Mouse (Mus musculus) embryonic facial prominence, embryonic 11.5 days (tissue): Measurements from ENCODE around the gene Lkaaear1. TPM values are rescaled to one million over a fixed set of nuclear protein-coding genes. Genes with fewer than 3 reads are reported as not detected.

ENCODE experiments used
- ATAC-seq: fragments of 200-750 bp; cut with Nextera tagmentation; replicated peaks from 2 replicates; pipeline ENCODE4 v1.8.0; 2017; ENCODE audit warnings: low read depth; ENCODE audit not compliant: insufficient number of reproducible peaks, low FRiP score, low TSS enrichment
- DNase-seq: peaks from one replicate; pipeline ENCODE4 v3.0.0-alpha.2; 2015; ENCODE audit warnings: low spot score
- H3K27ac ChIP-seq: fragments of 300-500 bp; sonication (generic); replicated peaks from 2 replicates; pipeline ENCODE4 v1.5.1; 2014; ENCODE audit warnings: mild to moderate bottlenecking, low read depth, low read length, control low read depth
- H3K27me3 ChIP-seq: fragments of 300-500 bp; sonication (generic); 2 replicates; pipeline ENCODE4 v1.6.1; 2014; ENCODE audit warnings: mild to moderate bottlenecking, low read length, moderate library complexity, mixed read lengths; ENCODE audit not compliant: control insufficient read depth, insufficient read depth
- H3K36me3 ChIP-seq: fragments of 300-500 bp; sonication (generic); replicated peaks from 2 replicates; pipeline ENCODE4 v1.6.1; 2014; ENCODE audit warnings: low read depth, mild to moderate bottlenecking, low read length, moderate library complexity, mixed read lengths; ENCODE audit not compliant: control insufficient read depth, insufficient read depth
- H3K4me1 ChIP-seq: fragments of 300-500 bp; sonication (generic); 2 replicates; pipeline ENCODE4 v1.6.1; 2014; ENCODE audit warnings: low read length, mixed read lengths; ENCODE audit not compliant: control insufficient read depth, insufficient read depth
- H3K4me2 ChIP-seq: fragments of 300-500 bp; sonication (generic); 2 replicates; pipeline ENCODE4 v1.6.1; 2014; ENCODE audit warnings: low read depth, mild to moderate bottlenecking, control low read depth, low read length, moderate library complexity
- H3K4me3 ChIP-seq: fragments of 300-500 bp; sonication (generic); 2 replicates; pipeline ENCODE4 v1.5.1; 2014; ENCODE audit warnings: low read depth, low read length, control low read depth
- H3K9ac ChIP-seq: fragments of 300-500 bp; sonication (generic); replicated peaks from 2 replicates; pipeline ENCODE4 v1.6.1; 2014; ENCODE audit warnings: mild to moderate bottlenecking, control low read depth, low read length
- H3K9me3 ChIP-seq: fragments of 300-500 bp; sonication (generic); replicated peaks from 2 replicates; pipeline ENCODE4 v1.6.1; 2016; ENCODE audit warnings: mild to moderate bottlenecking, low read length, inconsistent platforms, mixed read lengths; ENCODE audit not compliant: control insufficient read depth
- WGBS: fragments of 180-500 bp; shearing (Covaris S2); extraction: QIAGEN DNeasy Blood & Tissue Kit; methylation state at CpG from one replicate; pipeline ENCODE4 v1.1.7; 2014; 5-methylcytosine and 5-hydroxymethylcytosine counted together
- polyA plus RNA-seq: library from polyadenylated mRNA; unstranded; fragments of >200 nt; fragmentation: Nextera tagmentation; extraction: Ambion mirVana; gene quantifications from 2 replicates; pipeline ENCODE4 v1.2.1, GENCODE M21; 2014

Gene Lkaaear1
- polyA plus RNA-seq, 1 experiment from 2014 or later: not detected

DNA sequence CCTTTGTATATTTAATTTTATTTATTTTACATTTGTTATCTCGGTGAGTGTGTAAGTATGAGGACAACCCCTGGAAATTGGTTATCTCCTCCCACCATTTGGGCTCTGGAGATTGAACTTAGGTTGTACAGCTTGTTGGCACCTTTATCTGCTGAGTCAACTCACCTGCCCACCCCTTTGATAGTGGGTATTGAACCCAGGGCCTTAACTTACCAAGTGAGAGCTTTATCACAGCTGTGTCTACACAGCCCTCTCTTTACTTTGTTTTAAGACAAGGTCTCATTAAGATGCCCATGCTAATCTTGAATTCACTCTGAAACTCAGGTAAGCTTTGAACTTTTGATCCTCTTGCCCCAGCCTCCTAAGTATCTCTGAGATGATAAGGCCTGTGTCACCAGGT is 16.3 kb downstream of the Lkaaear1 start:
- Histone ChIP-seq H3K27ac (no peak overlapping the region), H3K4me1 (no peaks in the 10 kb centered on the region), H3K9me3 (no peaks in the 10 kb centered on the region), H3K27me3 (no peaks in the 10 kb centered on the region), H3K4me3 (no peak overlapping the region), H3K4me2 (no peak overlapping the region), H3K9ac (no peak overlapping the region), H3K36me3 (no peaks in the 10 kb centered on the region; the same call in 1 of the 2 replicates)
- DNase-seq (no peak), ATAC-seq (no peak)
- 83% methylated on average over 1 of the region's 1 CpGs for WGBS

DNA sequence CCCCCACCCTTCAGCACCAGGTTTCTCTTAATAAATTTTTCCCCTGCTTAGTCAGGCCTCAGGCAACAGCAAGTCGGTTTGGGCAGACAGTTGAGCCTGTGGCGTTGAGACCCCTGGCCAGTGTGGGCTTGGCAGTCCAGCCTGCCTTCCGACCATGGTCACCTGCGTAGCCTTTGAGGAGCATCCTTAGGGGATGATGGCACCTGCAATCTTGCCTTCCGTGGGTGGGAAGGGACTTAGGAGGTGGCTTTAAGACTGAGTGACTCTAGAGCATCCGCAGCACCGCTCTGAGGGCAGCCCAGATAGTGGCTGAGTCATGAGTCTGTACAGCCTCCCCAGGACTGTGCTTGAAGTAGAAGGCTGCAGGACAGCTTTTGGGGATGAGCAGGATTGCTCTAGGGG is 17.5 kb downstream of the Lkaaear1 start:
- ATAC-seq (peak; percentile 5; the same call in 1 of the 2 replicates), DNase-seq (no peak)
- H3K4me3 ChIP-seq: peak overlapping the region; percentile 62
- H3K9ac ChIP-seq: peak overlapping the region; percentile 87
- H3K9me3 ChIP-seq: no peaks in the 10 kb centered on the region
- H3K4me2 ChIP-seq: peak overlapping the region; percentile 91
- H3K27ac ChIP-seq: no peak overlapping the region
- no peaks in the 10 kb centered on the region; the same call in 1 of the 2 replicates for H3K36me3 ChIP-seq
- WGBS: 11% methylated on average over 7 of the region's 7 CpGs
- H3K4me1 ChIP-seq: no peaks in the 10 kb centered on the region
- H3K27me3 ChIP-seq: no peaks in the 10 kb centered on the region

DNA sequence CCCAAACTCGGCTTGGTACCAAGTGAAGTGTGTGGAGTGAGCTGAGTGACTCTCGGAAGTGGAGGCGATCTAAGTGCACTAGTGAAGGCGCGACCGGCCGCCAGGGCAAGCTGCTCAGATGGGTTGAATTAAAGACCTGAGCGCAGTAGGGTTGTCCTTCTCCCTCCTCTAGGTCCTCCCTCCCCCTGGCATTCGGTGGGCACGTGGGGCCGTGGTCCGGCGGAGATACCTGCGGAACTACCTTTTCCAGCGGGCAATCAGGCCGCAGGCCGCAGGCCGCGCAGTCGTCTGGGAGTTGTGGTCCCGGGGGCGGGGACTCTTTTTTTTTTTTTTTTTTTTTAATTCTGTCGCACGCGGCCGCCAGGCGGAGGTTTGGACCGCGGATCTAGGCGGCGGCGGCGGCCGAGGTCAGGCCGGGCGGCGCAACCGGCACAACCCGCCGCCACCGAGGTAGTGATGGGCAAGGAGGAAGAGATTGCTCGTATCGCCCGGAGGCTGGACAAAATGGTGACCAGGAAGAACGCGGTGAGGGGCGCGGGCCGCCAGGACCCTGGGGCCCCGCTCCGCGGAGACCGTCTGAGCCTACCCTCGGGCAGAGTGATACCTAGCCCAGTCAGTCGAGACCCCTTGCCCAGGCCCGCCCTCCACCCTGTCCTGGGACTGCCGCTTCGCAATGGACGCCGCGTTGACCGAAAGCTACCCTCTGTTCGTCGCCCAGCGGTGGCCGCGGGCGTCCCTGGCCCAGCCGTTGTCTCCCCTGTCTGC is 18.1 kb downstream of the Lkaaear1 start, which contains the start of gene Tcea2:
Gene Tcea2 (plus strand): TSS at position 360 of the 765 bp plus-strand sequence.
- H3K4me3 ChIP-seq: peak within 1 kb of the TSS; percentile 62
- peak within 1 kb of the TSS; percentile 87 for H3K9ac ChIP-seq
- peak within 1 kb of the TSS; percentile 44; the same call in 1 of the 2 replicates for H3K27ac ChIP-seq
- no peaks in the 10 kb centered on the region for H3K9me3 ChIP-seq
- H3K36me3 ChIP-seq: no peaks in the 10 kb centered on the region
- ATAC-seq (peak; percentile 46), DNase-seq (peak; percentile 82)
- under 1% methylated on average over 54 of the region's 69 CpGs for WGBS
- no peaks in the 10 kb centered on the region for H3K27me3 ChIP-seq
- no peaks in the 10 kb centered on the region; the same call in 1 of the 2 replicates for H3K4me1 ChIP-seq
- peak within 1 kb of the TSS; percentile 91 for H3K4me2 ChIP-seq

DNA sequence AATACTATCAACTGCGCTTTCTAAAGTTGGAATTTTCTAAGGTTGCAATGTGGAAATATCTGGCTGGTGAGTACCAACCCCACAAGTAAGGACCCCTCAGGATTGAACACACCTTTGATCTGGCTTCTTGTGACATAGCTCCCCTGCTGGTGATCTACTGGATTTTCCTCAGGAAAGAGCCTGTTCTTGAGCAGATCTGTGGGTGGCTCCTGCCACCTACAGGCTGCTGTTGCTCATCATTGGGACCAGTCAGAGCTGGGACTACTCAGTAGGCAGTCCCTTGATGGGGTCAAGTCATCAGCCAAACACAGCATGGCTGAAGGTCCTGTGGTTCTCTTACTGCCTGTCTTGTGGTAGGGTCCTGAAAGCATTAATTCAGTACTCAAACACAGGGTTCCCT is 19.5 kb downstream of the Lkaaear1 start:
- Histone ChIP-seq H3K27me3 (no peaks in the 10 kb centered on the region), H3K9ac (no peak overlapping the region), H3K36me3 (no peaks in the 10 kb centered on the region), H3K27ac (no peak overlapping the region), H3K4me3 (no peak overlapping the region), H3K4me1 (no peaks in the 10 kb centered on the region; the same call in 1 of the 2 replicates), H3K9me3 (no peaks in the 10 kb centered on the region), H3K4me2 (no peak overlapping the region)
- DNase-seq: peak; percentile 87
- ATAC-seq: peak; percentile 69
- 39% methylated on average over 1 of the region's 1 CpGs for WGBS

DNA sequence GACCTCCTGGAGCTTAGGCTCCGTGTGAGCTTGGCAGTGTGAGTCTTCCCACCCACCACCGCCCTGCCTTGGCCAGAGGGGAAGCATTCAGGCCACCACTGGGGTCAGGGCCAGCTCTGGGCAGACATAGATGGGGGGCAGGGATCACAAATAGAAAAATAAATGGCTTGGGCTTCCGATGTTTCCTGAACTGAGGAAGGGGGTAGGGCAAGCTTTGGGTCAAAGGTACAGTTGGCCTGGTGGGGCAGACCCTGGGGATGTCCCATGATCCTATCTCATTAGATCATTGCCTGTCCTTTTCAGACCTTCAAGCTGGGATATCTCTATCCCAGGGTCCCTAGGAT is 20.5 kb downstream of the Lkaaear1 start:
- no peaks in the 10 kb centered on the region for H3K9me3 ChIP-seq
- no peak for DNase-seq
- H3K9ac ChIP-seq: no peak overlapping the region
- 58% methylated on average over 3 of the region's 3 CpGs for WGBS
- H3K4me1 ChIP-seq: no peaks in the 10 kb centered on the region; the same call in 1 of the 2 replicates
- H3K4me2 ChIP-seq: no peak overlapping the region
- no peak for ATAC-seq
- no peaks in the 10 kb centered on the region for H3K36me3 ChIP-seq
- H3K4me3 ChIP-seq: no peak overlapping the region
- H3K27me3 ChIP-seq: peaks cover under 1% of the 10 kb centered on the region
- H3K27ac ChIP-seq: no peak overlapping the region

DNA sequence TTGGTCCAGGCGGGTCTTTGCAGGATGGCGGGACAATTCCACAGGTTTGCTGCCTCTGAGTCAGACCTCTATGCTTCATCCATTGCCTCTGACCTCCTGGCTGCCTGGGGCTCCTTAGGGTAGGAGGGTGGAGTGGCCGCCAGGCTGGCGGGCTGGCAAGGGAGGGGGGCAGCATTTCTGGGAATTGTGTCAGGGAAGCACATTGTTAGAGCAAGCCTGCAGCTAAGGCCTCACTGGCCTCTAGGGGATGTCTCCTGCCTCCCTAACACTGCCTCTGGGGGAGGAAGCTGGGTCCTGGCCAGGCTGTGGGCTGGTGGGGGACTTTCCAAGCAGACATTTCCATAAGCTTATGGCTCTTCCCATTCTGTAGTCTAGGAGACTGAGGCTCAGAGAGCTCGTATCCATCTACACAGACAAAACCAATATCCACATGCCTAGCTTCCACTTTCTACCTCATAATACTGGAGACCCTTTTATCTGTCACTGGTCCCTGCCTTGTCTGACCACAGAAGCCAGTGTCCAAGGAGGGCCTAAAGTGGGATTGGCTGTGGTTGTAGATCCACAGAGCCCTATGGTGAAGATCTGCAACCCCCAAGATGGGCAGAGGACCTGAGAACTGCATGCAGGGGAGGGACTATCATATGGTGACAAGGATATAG is 21.0 kb downstream of the Lkaaear1 start:
- Histone ChIP-seq H3K36me3 (no peaks in the 10 kb centered on the region), H3K9ac (no peak overlapping the region), H3K27me3 (peaks cover 6% of the 10 kb centered on the region), H3K4me2 (no peak overlapping the region), H3K27ac (no peak overlapping the region), H3K4me1 (no peaks in the 10 kb centered on the region; the same call in 1 of the 2 replicates), H3K4me3 (no peak overlapping the region), H3K9me3 (no peaks in the 10 kb centered on the region)
- ATAC-seq: no peak
- 57% methylated on average over 5 of the region's 5 CpGs for WGBS
- no peak for DNase-seq

DNA sequence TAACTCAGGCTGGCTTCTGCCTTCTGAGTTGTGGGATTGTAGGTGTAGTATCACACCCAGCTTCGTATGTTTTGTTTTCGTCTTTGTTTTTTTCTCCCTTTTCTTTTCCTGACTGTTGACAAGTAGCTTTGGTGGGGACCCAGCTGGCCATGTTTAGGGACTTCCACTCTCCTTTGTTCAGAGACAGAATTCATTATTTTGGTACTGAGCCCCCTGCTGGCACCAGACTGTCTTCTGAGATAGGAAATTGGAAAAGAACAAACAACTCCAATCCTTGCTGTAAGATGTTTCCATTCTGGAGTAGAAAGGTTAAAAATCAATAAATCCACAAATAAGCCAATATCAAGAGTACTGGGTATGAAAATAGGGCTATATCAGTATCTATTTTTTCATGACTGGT is 21.8 kb downstream of the Lkaaear1 start:
- no peak overlapping the region for H3K4me2 ChIP-seq
- 51% methylated on average over 2 of the region's 2 CpGs for WGBS
- no peaks in the 10 kb centered on the region for H3K9me3 ChIP-seq
- peaks cover 14% of the 10 kb centered on the region for H3K27me3 ChIP-seq
- no peaks in the 10 kb centered on the region; the same call in 1 of the 2 replicates for H3K4me1 ChIP-seq
- DNase-seq (peak; percentile 57), ATAC-seq (no peak)
- no peak overlapping the region for H3K27ac ChIP-seq
- no peak overlapping the region for H3K4me3 ChIP-seq
- H3K9ac ChIP-seq: no peak overlapping the region
- H3K36me3 ChIP-seq: no peaks in the 10 kb centered on the region

DNA sequence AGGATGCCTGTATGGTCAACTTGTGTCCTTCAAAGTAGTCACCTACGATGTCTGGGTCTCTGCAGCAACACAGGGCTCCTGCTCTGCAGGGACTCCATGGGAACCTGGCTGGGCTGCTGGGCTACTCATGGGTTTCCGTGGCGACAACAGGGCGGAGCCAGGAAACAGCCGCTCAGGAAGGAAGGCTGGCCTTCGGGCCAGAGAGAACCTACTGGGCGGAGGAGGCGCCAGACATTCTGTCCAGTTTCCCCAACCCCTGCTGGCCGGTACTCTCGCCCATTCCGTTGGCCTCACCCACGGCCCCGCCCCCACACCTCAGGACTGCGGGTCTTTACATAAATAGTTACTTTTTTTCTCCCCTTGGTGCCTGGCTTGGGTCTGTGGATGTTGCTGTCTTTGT is 22.8 kb downstream of the Lkaaear1 start:
- Histone ChIP-seq H3K9ac (peak overlapping the region; percentile 51), H3K27ac (no peak overlapping the region), H3K4me1 (peaks cover 2% of the 10 kb centered on the region; the same call in 1 of the 2 replicates), H3K4me2 (peak overlapping the region; percentile 38), H3K4me3 (no peak overlapping the region), H3K27me3 (peaks cover 23% of the 10 kb centered on the region), H3K36me3 (no peaks in the 10 kb centered on the region), H3K9me3 (no peaks in the 10 kb centered on the region)
- WGBS: 4% methylated on average over 14 of the region's 14 CpGs
- ATAC-seq (no peak), DNase-seq (peak; percentile 64)
